Mouse (Mus musculus) left cerebral cortex, adult 11 months (tissue): ENCODE results near the gene Senp8.

ENCODE experiments used
- DNase-seq: peaks from one replicate; pipeline ENCODE4 v3.0.0; 2022; ENCODE audit warnings: low spot score

Gene Senp8

GRCm38 (mm10) chr9:59716275-59716898 is 34.1 kb downstream of the Senp8 start:
- no peak for DNase-seq

DNA sequence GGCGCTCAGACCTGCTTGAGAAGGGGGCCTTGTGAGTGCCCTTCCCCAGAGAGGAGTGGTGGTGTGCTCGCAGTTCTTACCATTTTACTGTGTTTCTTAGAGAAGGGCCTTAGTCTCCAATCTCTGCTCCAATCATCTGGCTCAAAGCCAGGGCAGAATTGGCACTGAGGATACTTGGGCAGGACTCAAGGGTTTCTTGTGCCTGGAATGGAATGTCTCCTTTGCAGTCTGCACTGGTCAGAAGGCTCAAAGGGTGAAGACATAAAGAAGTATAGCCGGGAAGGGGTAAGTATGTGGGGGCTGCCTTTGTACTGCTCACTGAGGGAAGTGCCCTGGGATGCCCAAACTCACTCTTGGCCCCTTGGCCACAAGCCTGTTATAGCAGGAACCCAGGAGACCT is 41.3 kb downstream of the Senp8 start:
- DNase-seq = no peak

DNA sequence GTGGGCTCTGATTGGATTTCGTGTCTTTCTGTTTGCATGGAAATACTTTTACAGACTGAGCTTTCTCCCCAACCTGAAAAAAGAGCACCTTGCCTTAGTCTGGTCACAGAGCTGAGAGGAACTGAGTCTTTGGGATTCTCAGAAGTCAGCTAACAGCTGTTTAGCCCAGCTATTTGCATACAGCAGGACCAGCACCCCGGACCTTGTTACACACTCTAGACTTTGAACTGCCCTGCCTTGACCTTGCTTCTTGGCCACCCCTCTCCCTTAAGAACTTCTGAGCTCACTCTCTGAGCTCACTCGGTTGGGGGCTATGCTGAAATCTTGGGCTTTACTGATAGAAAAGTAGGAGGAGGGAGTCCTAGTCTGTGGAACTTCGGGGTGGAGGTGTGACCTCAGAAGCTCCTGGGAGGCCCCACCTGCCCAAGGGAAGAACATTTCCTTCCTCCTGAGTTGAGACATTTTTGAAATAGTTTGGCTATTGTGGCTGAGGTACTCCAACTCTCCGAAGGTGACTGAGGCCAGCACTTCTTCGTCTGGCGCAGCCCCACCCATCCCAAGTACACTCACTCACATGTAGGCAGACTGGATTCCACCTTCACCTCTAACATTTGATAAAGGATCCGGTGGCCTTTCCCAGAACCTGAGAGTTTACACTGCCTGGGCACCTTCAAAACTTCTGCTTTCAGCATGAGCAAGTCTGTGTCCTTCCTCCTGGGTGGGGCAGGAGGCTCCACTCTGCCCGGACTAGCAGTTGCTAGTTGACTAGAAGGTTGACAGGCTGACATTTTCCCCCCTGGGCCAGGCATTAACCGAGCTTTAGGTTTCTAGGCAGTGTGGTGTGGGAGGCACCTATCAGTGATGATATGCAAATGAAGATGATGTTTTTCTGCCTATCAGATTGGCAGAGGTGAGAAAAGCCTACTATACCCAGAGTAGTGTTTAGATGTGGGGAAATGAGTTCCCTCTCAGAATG is 43.4 kb downstream of the Senp8 start:
- DNase-seq = no peak

- DNase-seq = no peak
Observed at GRCm38 (mm10) chr9:59703099-59703498, 47.4 kb downstream of the Senp8 start.

DNA sequence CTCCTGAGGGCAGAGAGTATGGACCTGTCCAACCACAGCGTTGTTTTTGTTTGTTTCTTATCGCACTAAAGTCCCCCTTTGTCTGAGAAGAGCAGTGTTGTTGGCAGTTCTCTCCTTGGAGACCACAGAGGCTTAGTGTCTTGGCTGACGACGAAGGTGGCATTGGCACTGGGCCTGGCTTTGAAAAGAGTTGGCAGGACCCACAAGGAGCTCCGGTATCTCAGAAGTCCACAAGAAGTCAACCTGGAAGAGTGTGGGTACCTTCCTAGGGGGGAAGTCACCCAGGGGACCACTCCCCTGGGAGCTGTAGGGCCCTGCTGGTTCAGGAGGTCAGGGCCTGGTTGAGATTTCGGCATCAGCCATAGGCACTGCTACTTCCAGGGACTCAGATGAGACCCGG is 49.4 kb downstream of the Senp8 start:
- DNase-seq = no peak

GRCm38 (mm10) chr9:59696381-59696780 is 54.1 kb downstream of the Senp8 start:
- no peak for DNase-seq

DNA sequence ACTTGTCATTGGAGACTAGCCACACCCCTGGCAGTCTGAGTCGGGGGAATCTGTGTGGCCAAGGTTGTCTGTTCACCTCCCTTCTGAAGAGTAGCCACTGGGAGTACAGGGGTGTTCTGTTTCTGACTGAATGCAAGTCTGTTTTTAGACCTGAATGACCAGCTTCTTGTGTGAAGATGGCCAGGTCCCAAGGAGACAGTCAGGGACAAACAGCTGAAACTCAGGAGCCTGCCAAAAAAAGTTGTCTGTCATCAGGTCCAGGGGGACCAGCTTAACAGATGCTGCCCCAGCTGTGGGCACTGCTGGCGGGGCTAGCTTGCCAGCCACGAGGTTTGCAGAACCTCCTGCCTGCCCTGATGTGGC is 55.1 kb downstream of the Senp8 start:
- no peak for DNase-seq

DNA sequence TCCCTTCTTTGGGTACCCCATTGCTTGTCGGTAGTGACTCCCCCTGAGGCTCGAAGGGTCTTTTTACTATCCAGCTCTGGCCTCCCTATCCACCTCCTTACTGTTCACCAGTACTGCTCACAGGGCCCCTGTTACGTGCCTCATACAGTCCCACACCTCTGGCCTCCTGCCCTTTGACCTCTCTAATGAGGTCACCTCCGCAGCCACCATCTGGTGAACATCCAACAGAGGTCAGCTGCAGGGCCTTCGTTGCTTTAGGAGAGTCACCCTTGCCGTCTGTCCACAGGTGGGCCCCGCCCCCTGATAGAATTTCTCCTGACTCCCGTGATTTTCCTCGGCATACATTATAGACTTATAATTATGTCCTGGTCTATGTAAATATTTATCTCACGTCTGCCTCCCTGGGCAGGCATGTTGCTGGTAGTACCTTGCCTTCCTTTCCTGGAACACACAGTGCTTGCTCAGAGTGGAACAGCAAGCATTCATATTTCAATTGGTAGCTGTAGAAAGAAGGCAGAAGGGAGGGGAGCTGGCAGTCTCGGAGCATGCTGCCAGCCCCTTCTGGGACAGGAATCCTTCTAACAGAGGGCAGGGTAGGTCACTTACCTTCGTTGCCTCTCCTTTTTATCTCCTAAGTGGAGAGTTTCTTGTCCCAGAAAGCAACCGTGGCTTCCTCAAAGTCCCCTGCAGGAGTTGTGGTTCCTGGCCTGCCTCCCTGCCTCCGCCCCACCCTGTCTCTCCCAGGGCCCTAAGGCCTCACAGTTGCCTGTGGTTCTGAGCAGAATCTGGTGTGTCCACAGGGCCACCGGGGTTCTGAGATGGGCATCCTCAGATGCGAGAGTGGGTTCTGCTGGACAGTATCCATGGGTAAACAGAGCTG is 55.7 kb downstream of the Senp8 start:
- no peak for DNase-seq

DNA sequence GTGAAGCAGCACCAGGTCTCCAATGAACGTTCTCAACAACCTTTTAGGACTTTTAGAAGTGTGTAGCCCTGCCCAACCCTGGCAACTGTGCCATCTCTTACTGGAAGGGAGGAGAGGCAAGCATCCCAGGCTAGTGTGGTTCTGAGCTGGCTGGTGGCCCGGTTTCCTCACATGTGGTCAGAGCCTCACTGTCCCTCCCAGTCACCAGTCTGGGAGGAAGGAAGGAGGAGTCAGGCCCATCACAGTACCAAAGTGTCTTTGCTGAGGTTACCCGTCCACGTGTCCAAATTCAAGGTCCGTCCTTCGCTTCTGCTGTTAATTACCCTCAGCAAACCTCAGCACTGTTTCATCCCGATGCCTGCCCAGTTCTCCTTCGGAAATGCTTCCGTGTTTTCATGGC is 58.4 kb downstream of the Senp8 start:
- DNase-seq = no peak

- DNase-seq = peak; percentile 81
Observed at GRCm38 (mm10) chr9:59691635-59692094, 58.8 kb downstream of the Senp8 start.

DNA sequence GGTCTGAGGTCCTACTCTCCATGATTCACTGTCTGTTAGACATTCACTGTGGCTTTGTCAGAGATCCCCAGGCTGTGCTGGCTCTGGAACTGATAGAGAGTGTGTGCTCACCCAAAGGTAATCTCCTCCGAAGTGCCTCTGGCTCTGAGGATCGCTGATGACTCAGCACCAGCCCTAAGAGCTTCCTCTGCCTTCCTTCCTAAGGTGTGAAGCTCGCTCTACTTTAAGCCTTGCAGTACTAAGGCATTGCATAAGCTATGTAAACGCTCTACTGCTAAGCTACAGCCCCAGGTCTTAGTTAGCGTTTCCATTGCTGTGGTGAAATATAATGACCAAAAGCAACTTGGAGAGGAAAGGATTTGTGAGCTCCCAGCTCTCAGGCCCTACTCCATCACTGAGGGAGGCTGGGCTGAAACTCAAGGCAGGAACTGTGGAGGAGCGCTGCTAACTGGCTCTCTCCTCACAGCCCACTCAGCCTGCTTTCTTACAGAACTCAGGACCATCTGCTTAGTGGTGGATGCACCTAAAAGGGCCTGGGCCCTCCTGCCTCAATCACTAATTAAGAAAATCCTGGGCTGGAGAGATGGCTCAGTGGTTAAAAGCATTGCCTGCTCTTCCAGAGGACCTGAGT is 63.0 kb downstream of the Senp8 start:
- DNase-seq = peak; percentile 60
